Mouse (Mus musculus) bone marrow macrophage, adult 2 months (primary cell): ENCODE measurements around the gene Gm49380. TPM values are rescaled to one million over a fixed set of nuclear protein-coding genes. Genes with fewer than 3 reads are reported as not detected.

Experiments used
- H3K27ac ChIP-seq: 2 replicates; pipeline ENCODE4 v1.5.1; 2012; ENCODE audit warnings: low read depth, low read length; ENCODE audit not compliant: insufficient read depth
- H3K4me1 ChIP-seq: 2 replicates; pipeline ENCODE4 v1.6.1; 2012; ENCODE audit warnings: low read length; ENCODE audit not compliant: control insufficient read depth, insufficient read depth
- H3K4me3 ChIP-seq: 2 replicates; pipeline ENCODE4 v1.5.1; 2012; ENCODE audit warnings: mild to moderate bottlenecking, low read length, moderate library complexity; ENCODE audit not compliant: insufficient read depth
- CTCF ChIP-seq: IDR thresholded peaks from 2 replicates; pipeline ENCODE4 v1.5.1; 2012; ENCODE audit warnings: low read depth, mild to moderate bottlenecking, low read length, moderate library complexity
- POLR2A ChIP-seq: IDR thresholded peaks from 2 replicates; pipeline ENCODE4 v1.6.1; 2012; ENCODE audit warnings: mild to moderate bottlenecking, low read depth, low read length, borderline replicate concordance
- polyA plus RNA-seq: library from polyadenylated mRNA; stranded (reverse); fragments of >200 nt; gene quantifications from 2 replicates; pipeline ENCODE4 v1.2.4, GENCODE M21; 2012; ENCODE audit not compliant: missing spikeins, insufficient read depth, insufficient read length

The Gm49380 gene
- polyA plus RNA-seq, 1 experiment, result not detected

DNA sequence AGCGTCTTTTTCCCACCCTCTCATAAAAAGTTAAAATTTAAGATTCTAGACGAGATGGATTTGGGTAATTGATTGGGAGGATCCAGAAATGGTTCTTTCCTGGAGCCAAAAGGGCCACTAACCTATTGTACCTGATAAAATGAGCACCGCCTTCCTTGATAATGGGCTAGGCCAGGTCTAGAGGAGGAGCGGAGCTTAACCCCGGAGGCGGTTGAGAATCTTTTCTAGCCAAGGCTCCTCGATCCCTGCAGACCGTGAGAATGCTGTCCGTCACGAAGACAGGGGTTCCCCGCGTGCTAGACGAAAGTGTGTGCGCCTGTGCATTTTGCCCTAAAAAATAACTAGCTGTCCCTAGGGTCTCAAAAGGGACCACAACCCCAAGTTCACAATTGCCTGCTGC, 29.1 kb downstream of the Gm49380 start:
- peak overlapping the region; percentile 61 for H3K4me3 ChIP-seq
- H3K27ac ChIP-seq, result 0 out of 2 replicates have a peak overlapping the region, but pooled peaks have one; percentile 2
- TF ChIP-seq POLR2A (no peak), CTCF (no peak)
- H3K4me1 ChIP-seq, result peaks cover 36% of the 10 kb centered on the region

DNA sequence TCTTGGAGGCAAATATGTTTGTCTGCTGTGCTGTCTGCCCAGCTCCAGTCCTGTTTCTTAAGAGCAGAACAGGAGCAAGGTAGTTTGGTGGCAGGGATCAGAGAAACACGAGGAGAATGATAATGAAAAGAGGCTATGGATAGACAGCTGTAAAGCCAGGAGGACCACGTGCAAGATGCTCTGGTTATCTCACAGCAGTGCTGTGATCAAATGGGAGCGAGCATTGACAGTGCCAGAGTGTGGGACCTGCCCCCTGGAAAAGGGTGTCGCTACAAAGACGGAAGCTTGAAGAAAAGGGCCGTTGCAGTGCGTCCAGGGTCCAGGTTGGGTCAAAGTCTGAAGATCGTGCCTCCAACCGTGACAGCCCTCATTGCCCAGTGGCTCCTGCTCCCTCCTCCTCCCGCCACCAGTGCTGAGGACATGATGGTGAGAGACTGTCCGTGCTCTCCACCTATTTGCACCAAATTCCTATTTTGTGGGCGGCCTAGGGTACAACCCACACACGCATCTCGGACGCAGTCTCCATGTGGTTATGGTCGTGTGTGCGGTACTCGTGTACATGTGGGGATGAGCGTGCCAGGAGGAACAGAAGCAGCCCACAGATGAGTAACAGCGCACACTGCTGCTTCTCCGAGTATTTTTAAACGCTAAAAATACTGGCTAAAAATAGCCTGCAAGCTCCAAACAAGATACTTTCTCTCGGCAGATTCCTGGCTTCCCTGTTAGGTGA, 29.7 kb downstream of the Gm49380 start:
- TF ChIP-seq CTCF (no peak), POLR2A (no peak)
- peaks cover 41% of the 10 kb centered on the region for H3K4me1 ChIP-seq
- peak overlapping the region; percentile 61 for H3K4me3 ChIP-seq
- H3K27ac ChIP-seq, result no peak overlapping the region

DNA sequence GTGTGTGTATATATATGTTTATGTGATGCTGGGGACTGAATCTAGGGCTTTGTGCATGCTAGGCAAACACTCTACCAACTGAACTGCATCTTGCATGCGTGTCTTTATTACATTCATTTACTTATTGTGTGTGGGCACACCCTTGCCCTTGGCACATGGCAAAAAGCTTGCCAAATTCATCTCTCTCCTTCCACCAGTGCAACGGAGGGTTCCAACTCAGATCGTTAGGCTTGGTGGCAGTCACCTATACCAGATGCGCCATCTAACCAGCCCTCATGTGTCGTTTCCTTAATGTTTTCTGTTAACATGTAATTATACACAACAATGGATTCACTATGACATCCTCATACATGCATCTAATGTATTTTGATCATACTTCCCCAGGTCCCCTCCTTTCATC, 31.0 kb downstream of the Gm49380 start:
- H3K4me1 ChIP-seq, result peaks cover 31% of the 10 kb centered on the region
- no peak overlapping the region for H3K4me3 ChIP-seq
- no peak overlapping the region for H3K27ac ChIP-seq
- no peak for TF ChIP-seq CTCF
- no peak for TF ChIP-seq POLR2A

DNA sequence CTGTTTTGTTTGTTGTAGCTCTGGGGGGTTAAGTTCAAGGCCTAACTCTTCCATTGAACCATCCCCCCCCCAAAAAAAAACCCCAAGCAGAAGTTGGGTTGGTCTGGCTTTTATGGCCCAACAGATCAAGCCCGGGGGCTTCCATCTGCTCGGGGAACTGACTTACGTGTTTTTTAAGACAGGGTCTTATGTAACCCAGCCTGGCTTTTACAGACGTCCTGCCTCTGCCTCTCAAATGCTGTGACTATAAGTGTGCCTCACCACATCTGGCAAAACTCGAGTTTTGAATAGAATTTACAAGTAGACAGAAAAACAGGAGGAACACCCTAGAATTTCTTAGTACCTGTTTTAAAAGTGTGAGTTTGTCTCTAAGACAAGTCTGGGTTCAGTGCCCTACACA, 31.7 kb downstream of the Gm49380 start:
- no peak overlapping the region for H3K4me3 ChIP-seq
- TF ChIP-seq CTCF, result no peak
- TF ChIP-seq POLR2A, result no peak
- no peak overlapping the region for H3K27ac ChIP-seq
- H3K4me1 ChIP-seq, result peaks cover 31% of the 10 kb centered on the region

DNA sequence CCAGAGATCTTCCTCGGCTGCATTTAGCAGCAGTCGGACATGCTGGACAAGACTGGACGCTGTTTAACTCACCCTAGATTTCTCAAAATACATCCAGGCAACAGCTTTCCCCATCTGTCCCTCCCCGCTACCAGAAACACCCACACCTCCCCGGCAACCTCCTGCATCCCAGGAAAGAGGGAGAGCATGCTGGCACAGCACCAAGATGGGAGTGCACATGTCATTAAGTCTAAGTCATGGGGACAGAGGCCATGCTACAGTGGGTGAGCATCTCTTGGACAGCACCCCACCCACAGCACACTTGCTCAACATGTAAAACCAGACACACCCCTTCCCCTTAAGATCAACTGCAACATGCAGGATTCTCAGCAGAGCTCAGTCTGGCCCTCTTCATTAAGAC, 32.3 kb downstream of the Gm49380 start:
- H3K4me3 ChIP-seq, result no peak overlapping the region
- no peak overlapping the region for H3K27ac ChIP-seq
- peaks cover 31% of the 10 kb centered on the region for H3K4me1 ChIP-seq
- no peak for TF ChIP-seq CTCF
- TF ChIP-seq POLR2A, result no peak

DNA sequence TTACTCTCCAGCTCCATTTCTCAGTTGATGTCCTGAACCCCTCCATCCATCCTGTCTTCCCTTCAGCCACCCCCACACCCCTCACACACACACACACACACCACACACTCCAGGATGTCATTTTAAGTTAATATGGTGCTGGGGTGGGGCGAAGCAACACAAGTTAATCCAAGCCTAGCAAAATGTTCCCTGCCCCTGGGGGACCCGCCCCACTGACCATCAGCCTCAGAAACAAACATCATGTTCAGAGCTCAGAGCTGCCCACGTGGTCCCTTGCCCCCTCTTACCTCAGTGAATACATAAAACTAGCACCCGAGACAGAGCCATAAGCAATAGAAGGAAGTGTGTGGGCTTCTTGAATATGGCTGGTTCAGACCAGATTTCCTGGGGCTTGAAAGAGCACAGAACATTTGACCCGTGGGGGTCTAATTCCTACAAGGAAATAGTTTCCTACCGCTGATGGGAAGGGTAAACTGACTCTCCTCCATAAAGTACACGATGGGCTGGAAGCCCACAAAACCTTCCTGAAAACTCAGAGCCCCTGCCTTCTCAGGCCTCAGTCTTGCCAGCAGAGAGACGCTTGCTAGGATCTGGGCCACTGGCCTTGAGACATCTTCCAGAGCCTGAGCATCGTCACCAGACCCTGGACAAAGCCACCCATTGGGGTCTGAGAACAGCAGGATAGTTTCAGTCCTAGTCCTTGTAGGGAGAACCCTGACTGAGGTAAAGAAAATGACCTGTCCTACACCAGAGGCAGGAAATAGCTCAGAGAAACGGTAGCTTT, 33.1 kb downstream of the Gm49380 start:
- Histone ChIP-seq H3K27ac (no peak overlapping the region), H3K4me1 (peaks cover 28% of the 10 kb centered on the region), H3K4me3 (no peak overlapping the region)
- no peak for TF ChIP-seq POLR2A
- TF ChIP-seq CTCF, result no peak

DNA sequence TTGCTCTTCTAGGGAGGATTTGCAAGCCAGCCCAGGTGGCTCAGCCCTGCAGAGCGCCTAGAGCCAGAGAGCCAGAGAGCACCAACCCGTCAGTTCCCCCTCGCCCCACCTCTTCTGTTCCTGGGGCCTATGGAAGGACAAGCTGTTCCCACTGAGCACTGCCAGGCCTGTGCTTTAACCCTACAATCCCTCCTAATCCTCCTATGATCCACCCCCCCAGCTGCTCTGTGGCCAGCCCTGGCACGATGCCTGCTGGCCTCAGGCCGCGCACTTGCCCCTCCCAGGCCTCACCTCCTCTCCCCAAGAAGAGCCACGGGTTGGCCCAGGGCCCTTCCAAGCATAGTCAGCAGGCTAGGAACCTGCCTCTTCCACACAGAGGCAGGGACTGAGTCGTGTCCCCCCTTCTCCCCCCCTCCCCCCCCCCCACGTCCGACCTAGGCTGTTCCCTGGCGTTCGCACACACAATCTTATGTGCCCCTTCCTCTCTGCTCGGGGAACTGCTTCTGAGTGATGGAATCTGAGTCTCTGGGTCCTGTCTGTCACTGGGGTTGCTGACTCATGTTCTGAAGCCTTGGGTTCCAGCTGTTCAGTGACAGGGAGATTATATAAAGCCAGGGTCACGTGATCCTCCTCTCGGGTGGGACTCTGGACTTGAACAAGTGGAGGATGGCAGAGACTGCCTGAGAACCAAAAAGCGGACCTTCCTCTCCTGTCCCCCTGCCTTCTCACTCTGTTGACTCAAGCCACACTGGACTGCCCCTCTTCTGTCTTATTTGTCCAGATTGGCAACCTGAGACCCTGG, 34.1 kb downstream of the Gm49380 start:
- TF ChIP-seq POLR2A (no peak), CTCF (no peak)
- Histone ChIP-seq H3K27ac (no peak overlapping the region), H3K4me1 (peaks cover 28% of the 10 kb centered on the region), H3K4me3 (no peak overlapping the region)

DNA sequence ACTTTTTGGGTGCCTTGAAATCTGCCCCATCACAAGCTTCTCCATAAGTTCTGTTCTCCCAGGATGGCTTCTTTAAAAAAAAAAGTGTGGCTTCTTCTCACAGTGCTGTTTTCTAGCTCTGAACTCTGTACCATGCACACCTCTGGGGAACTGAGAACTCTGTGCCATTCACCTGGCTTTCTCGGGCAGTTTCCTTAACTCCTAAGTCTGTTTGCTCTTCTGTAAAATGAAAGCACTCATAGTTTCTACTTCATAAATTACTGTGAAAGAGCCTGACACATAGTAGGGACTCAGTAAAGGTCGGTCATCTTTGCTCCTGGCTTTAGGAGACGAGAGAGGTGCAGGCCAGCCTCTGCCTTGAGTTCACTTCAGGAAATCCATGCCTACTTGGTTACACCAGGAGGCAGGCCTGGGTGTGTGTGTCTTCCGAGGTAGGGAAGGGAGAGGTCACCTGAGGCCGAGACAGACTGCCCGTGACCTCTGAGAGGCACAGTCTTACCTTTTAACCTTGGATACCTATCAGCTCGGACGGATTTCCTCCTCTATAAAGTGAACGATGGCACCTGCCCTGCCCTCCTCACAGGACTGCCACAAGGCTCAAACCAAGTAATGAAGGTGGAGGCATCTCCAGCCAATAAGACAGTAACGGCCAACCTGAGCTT, 35.0 kb downstream of the Gm49380 start:
- Histone ChIP-seq H3K4me1 (peaks cover 24% of the 10 kb centered on the region), H3K4me3 (no peak overlapping the region)
- TF ChIP-seq CTCF, result no peak
- TF ChIP-seq POLR2A, result no peak

DNA sequence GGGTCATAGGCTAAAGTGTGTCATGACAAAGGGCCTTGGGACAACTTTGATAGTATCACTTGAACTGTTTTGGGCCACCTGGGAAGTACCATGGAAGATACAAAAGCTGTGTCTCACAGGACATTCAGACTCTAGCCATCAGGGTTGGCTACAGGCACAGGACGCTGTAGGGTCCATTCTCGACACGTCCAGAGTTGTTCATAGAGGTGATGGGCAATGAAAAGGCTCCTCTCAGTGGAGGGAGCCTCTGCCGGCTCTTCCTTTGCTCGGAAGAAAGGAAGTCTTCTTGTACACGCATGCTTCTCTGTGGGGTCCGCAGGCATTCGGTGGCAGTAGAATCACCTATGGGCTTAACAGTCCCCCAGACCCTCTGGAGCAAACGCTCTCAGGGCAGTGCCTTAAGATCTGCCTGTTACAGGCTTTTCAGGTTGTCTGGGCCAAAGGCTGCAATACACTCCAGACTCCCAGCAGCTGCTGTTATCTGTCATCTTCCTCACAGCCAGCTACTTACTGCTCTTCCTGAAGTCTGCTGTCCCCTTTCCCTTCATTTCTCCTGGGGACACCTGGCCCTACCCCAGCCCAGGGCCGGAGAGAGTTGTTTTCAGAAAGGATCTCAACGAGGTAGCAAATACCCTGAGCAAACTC, 35.9 kb downstream of the Gm49380 start:
- H3K4me1 ChIP-seq, result peaks cover 17% of the 10 kb centered on the region
- TF ChIP-seq POLR2A (no peak), CTCF (no peak)
- no peak overlapping the region for H3K4me3 ChIP-seq
- H3K27ac ChIP-seq, result no peak overlapping the region

More for the DNA sequence above, 35.0 kb downstream of the Gm49380 start:
- H3K27ac ChIP-seq, result no peak overlapping the region
